Mouse (Mus musculus) cerebellum, adult 2 months (tissue): ENCODE measurements around the gene Dnm3.

Experiments
- CTCF ChIP-seq: fragments of 200-500 bp; IDR thresholded peaks from 2 replicates; pipeline ENCODE4 v1.5.1; 2011; ENCODE audit warnings: low read depth, mild to moderate bottlenecking, control low read depth, low read length, moderate library complexity, borderline replicate concordance; ENCODE audit not compliant: insufficient read depth
- POLR2A ChIP-seq: fragments of 200-500 bp; IDR thresholded peaks from 2 replicates; pipeline ENCODE4 v1.6.1; 2011; ENCODE audit warnings: low read length, control low read depth, borderline replicate concordance; ENCODE audit not compliant: insufficient read depth

DNA sequence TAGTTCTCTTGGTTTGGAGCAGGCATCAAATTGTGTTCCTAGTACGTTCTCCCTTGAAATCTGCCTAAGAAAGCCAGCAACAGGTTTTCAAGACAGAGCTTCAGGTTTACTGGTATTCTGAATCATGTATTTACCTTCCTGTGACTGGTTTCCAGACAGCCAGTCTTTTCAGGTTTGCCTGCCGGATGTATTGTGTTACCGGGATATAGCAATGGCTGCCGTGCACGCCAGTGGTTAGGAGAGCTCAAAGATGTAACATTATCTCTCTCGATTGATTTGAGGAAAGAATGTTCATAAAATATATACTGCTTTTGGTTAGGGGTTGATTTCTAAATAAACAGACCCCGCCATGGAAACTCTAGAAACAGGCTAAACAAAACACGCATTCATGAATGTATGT, 264.8 kb downstream of the Dnm3 start:
- no peak for TF ChIP-seq CTCF
- no peak for TF ChIP-seq POLR2A
